Mouse (Mus musculus) CH12.LX (cell line): ENCODE measurements around the gene Erc1. TPM values are rescaled to one million over a fixed set of nuclear protein-coding genes. Genes with fewer than 3 reads are reported as not detected.

Experiments used
- DNase-seq: peaks from one replicate; pipeline ENCODE4 v3.0.0-alpha.2; 2013; ENCODE audit errors: extremely low read depth
- H3K27ac ChIP-seq: 2 replicates; pipeline ENCODE4 v1.5.1; 2012; ENCODE audit warnings: low read depth, mild to moderate bottlenecking, control low read depth, moderate library complexity; ENCODE audit not compliant: insufficient read depth
- H3K27me3 ChIP-seq: replicated peaks from 2 replicates; pipeline ENCODE3; 2012; ENCODE audit warnings: inconsistent platforms
- H3K36me3 ChIP-seq, 2 experiments: replicated peaks in 1 of 2; 2 replicates each; pipeline versions ENCODE3 to v1.6.1; 2012; ENCODE audit warnings: inconsistent platforms in 1 of 2, low read length in 1 of 2, mild to moderate bottlenecking in 1 of 2, mixed read lengths in 1 of 2, moderate library complexity in 1 of 2; ENCODE audit not compliant: control insufficient read depth in 1 of 2, insufficient read depth in 1 of 2
- H3K4me1 ChIP-seq, 2 experiments: 2 replicates each; pipeline ENCODE4 v1.6.1; 2012; ENCODE audit warnings: inconsistent platforms in 1 of 2, moderate library complexity in 1 of 2; ENCODE audit not compliant: insufficient read depth in 2 of 2, control insufficient read depth in 1 of 2
- H3K4me2 ChIP-seq: 2 replicates; pipeline ENCODE4 v1.6.1; 2012; ENCODE audit warnings: low read depth, mild to moderate bottlenecking, control low read depth; ENCODE audit not compliant: poor library complexity, insufficient read depth, severe bottlenecking
- H3K4me3 ChIP-seq, 3 experiments: fragments of 150-350 bp in 1 of 3; sonication (generic) in 1 of 3; replicated peaks in 1 of 3; 2 replicates each; pipeline versions ENCODE3 to v1.5.1; 2011 to 2012; ENCODE audit warnings: low read depth in 2 of 3, low read length in 2 of 3, mild to moderate bottlenecking in 2 of 3, moderate library complexity in 2 of 3, control low read depth in 1 of 3, improper control_type of control experiment in 1 of 3, inconsistent platforms in 1 of 3, mixed read lengths in 1 of 3; ENCODE audit not compliant: poor library complexity in 1 of 3
- H3K79me2 ChIP-seq: replicated peaks from 2 replicates; pipeline ENCODE4 v1.6.1; 2012; ENCODE audit warnings: mild to moderate bottlenecking, moderate library complexity; ENCODE audit not compliant: control insufficient read depth, poor library complexity, insufficient read depth, severe bottlenecking; ENCODE audit errors: extremely low read depth
- H3K9ac ChIP-seq: 2 replicates; pipeline ENCODE4 v1.6.1; 2012; ENCODE audit warnings: low read depth, mild to moderate bottlenecking, control low read depth, moderate library complexity; ENCODE audit not compliant: insufficient read depth
- H3K9me3 ChIP-seq: replicated peaks from 2 replicates; pipeline ENCODE3; 2012; ENCODE audit warnings: low read length, inconsistent platforms, mixed read lengths
- CHD1 ChIP-seq: IDR thresholded peaks from 2 replicates; pipeline ENCODE4 v1.6.1; 2012; ENCODE audit warnings: low read depth, low read length, improper control_type of control experiment, inconsistent platforms
- CTCF ChIP-seq, 2 experiments: IDR thresholded peaks in 1 of 2; conservative IDR thresholded peaks in 1 of 2; 2 replicates each; pipeline ENCODE4 v1.5.1; 2011 to 2012; ENCODE audit warnings: low read depth in 2 of 2, low read length in 2 of 2, improper control_type of control experiment in 1 of 2, inconsistent platforms in 1 of 2, mild to moderate bottlenecking in 1 of 2, moderate library complexity in 1 of 2
- E2F4 ChIP-seq: IDR thresholded peaks from 2 replicates; pipeline ENCODE4 v1.6.1; 2011; ENCODE audit warnings: low read depth, low read length, improper control_type of control experiment; ENCODE audit not compliant: insufficient replicate concordance
- ELF1 ChIP-seq: IDR thresholded peaks from 2 replicates; pipeline ENCODE4 v1.6.1; 2014; ENCODE audit warnings: low read depth, mild to moderate bottlenecking, inconsistent platforms, low read length, improper control_type of control experiment
- EP300 ChIP-seq: IDR thresholded peaks from 2 replicates; pipeline ENCODE4 v1.6.1; 2011; ENCODE audit warnings: low read length, improper control_type of control experiment
- ETS1 ChIP-seq: conservative IDR thresholded peaks from 2 replicates; pipeline ENCODE4 v1.6.1; 2012; ENCODE audit warnings: low read depth, mild to moderate bottlenecking, inconsistent platforms, low read length, improper control_type of control experiment, moderate library complexity
- GABPA ChIP-seq: IDR thresholded peaks from 2 replicates; pipeline ENCODE4 v1.6.1; 2012; ENCODE audit warnings: low read depth, low read length, improper control_type of control experiment, inconsistent platforms; ENCODE audit not compliant: insufficient replicate concordance
- IRF4 ChIP-seq: IDR thresholded peaks from 2 replicates; pipeline ENCODE4 v1.6.1; 2014; ENCODE audit warnings: low read depth, mild to moderate bottlenecking, inconsistent platforms, low read length, improper control_type of control experiment
- MAX ChIP-seq: IDR thresholded peaks from 2 replicates; pipeline ENCODE4 v1.6.1; 2011; ENCODE audit warnings: low read length, improper control_type of control experiment
- MYC ChIP-seq: IDR thresholded peaks from 2 replicates; pipeline ENCODE4 v1.6.1; 2011; ENCODE audit warnings: low read depth, mild to moderate bottlenecking, improper control_type of control experiment, low read length
- NELFE ChIP-seq: IDR thresholded peaks from 2 replicates; pipeline ENCODE4 v1.6.1; 2011; ENCODE audit warnings: low read depth, low read length, improper control_type of control experiment
- NRF1 ChIP-seq: IDR thresholded peaks from 2 replicates; pipeline ENCODE4 v1.6.1; 2014; ENCODE audit warnings: low read depth, mild to moderate bottlenecking, inconsistent platforms, low read length, improper control_type of control experiment, moderate library complexity
- POLR2A ChIP-seq: IDR thresholded peaks from 2 replicates; pipeline ENCODE4 v1.6.1; 2011; ENCODE audit warnings: low read depth, mild to moderate bottlenecking, improper control_type of control experiment, low read length
- POLR2AphosphoS2 ChIP-seq: IDR thresholded peaks from 2 replicates; pipeline ENCODE4 v1.6.1; 2011; ENCODE audit warnings: low read depth, low read length, improper control_type of control experiment
- RAD21 ChIP-seq: IDR thresholded peaks from 2 replicates; pipeline ENCODE4 v1.6.1; 2011; ENCODE audit warnings: low read depth, mild to moderate bottlenecking, low read length, improper control_type of control experiment, moderate library complexity
- RCOR1 ChIP-seq: conservative IDR thresholded peaks from 2 replicates; pipeline ENCODE4 v1.6.1; 2012; ENCODE audit warnings: low read depth, mild to moderate bottlenecking, inconsistent platforms, low read length, improper control_type of control experiment
- SIN3A ChIP-seq: IDR thresholded peaks from 2 replicates; pipeline ENCODE4 v1.6.1; 2012; ENCODE audit warnings: low read length, improper control_type of control experiment, inconsistent platforms
- SMC3 ChIP-seq: IDR thresholded peaks from 2 replicates; pipeline ENCODE4 v1.6.1; 2011; ENCODE audit warnings: low read depth, low read length, improper control_type of control experiment
- UBTF ChIP-seq: IDR thresholded peaks from 2 replicates; pipeline ENCODE4 v1.6.1; 2012; ENCODE audit warnings: low read depth, mild to moderate bottlenecking, inconsistent platforms, low read length, improper control_type of control experiment, moderate library complexity
- ZKSCAN1 ChIP-seq: IDR thresholded peaks from 2 replicates; pipeline ENCODE4 v1.6.1; 2012; ENCODE audit warnings: low read depth, inconsistent platforms, low read length, improper control_type of control experiment, borderline replicate concordance
- dilution Hi-C: fragments of 300-500 bp; cut with MboI; formaldehyde crosslinking; loops from 2 replicates; pipeline ENCODE4 v1.14.3; 2020; ENCODE audit warnings: low sequenced_read_pairs; ENCODE audit not compliant: extremely low pct_unique_long_range_greater_than_20kb, extremely low pct_ligation_motif_present
- in situ Hi-C: fragments of 300-500 bp; cut with MboI; formaldehyde crosslinking; loops from 3 replicates; pipeline ENCODE4 v1.14.3; 2019; ENCODE audit warnings: low sequenced_read_pairs, low pct_ligation_motif_present, low pct_unique_long_range_greater_than_20kb, mixed read lengths
- polyA plus RNA-seq: library from polyadenylated mRNA; unstranded; fragments of >175 nt; gene quantifications from 2 replicates; pipeline ENCODE4 v1.2.1, GENCODE M21; 2012; ENCODE audit warnings: low read depth; ENCODE audit not compliant: insufficient read length
- total RNA-seq, 2 experiments: library from RNA; depleted of rRNA; stranded (reverse); fragments of 300-350 nt in 1 of 2; fragments of >200 nt in 1 of 2; gene quantifications; 2 replicates each; pipeline ENCODE4 v1.2.3; 2012 to 2014

Gene Erc1
- total and polyA plus RNA-seq, 3 experiments, result 1.4 to 3.3 (median 2.5) TPM

- DNase-seq, result no peak
- Histone ChIP-seq H3K27ac (no peak overlapping the region), H3K4me3 (no peak overlapping the region), H3K36me3 (no peaks in the 10 kb centered on the region), H3K4me1 (0 out of 4 replicates have a peak, but pooled peaks cover 0 to 4% of the 10 kb centered on the region in 2 experiments), H3K27me3 (no peaks in the 10 kb centered on the region), H3K4me2 (no peak overlapping the region), H3K9me3 (no peaks in the 10 kb centered on the region), H3K79me2 (no peaks in the 10 kb centered on the region), H3K9ac (no peak overlapping the region)
- dilution Hi-C loops, result no loop called here
- in situ Hi-C loops, result no loop called here
- no peak for TF ChIP-seq SMC3
Measured at GRCm38 (mm10) chr6:119565451-119566379, 282.3 kb downstream of the Erc1 start.

GRCm38 (mm10) chr6:119562558-119562957 is 285.4 kb downstream of the Erc1 start:
- DNase-seq, result no peak
- no peaks in the 10 kb centered on the region for H3K36me3 ChIP-seq
- H3K79me2 ChIP-seq, result no peaks in the 10 kb centered on the region
- H3K4me1 ChIP-seq, result no peaks in the 10 kb centered on the region
- no peaks in the 10 kb centered on the region for H3K9me3 ChIP-seq
- H3K27me3 ChIP-seq, result no peaks in the 10 kb centered on the region
- H3K4me3 ChIP-seq, result no peak overlapping the region
- no peak overlapping the region for H3K4me2 ChIP-seq
- TF ChIP-seq EP300, result no peak
- TF ChIP-seq ELF1, result no peak
- TF ChIP-seq SIN3A, result no peak
- TF ChIP-seq RCOR1, result no peak
- TF ChIP-seq RAD21, result no peak
- no peak for TF ChIP-seq E2F4
- no peak for TF ChIP-seq CTCF (conservative IDR thresholded peaks at IDR 0.05 in 1 of 2, IDR thresholded peaks at IDR 0.05 in 1 of 2; ENCODE audit: low read depth in 2 of 2, low read length in 2 of 2)
- no peak for TF ChIP-seq NRF1
- no peak for TF ChIP-seq MAX
- no peak for TF ChIP-seq CHD1
- no peak for TF ChIP-seq ETS1
- no peak for TF ChIP-seq IRF4
- no peak for TF ChIP-seq POLR2AphosphoS2
- no peak for TF ChIP-seq MYC
- no peak for TF ChIP-seq UBTF
- no peak for TF ChIP-seq ZKSCAN1
- TF ChIP-seq POLR2A, result no peak
- TF ChIP-seq NELFE, result no peak
- TF ChIP-seq GABPA, result no peak
- H3K27ac ChIP-seq, result no peak overlapping the region
- no peak overlapping the region for H3K9ac ChIP-seq
- dilution Hi-C loops, result no loop called here
- in situ Hi-C loops, result no loop called here
